Mouse (Mus musculus) testis, postnatal 10 days (tissue): ENCODE measurements around the gene Mroh2a.
"Not testable (repeated sequence)": the region's sequence is repeated elsewhere in the genome, so short reads cannot be mapped to it uniquely, and the experiment has no call there.

Source experiments
- DNase-seq: peaks from one replicate; pipeline ENCODE4 v3.0.0; 2021; ENCODE audit warnings: low spot score

Mroh2a gene

DNA sequence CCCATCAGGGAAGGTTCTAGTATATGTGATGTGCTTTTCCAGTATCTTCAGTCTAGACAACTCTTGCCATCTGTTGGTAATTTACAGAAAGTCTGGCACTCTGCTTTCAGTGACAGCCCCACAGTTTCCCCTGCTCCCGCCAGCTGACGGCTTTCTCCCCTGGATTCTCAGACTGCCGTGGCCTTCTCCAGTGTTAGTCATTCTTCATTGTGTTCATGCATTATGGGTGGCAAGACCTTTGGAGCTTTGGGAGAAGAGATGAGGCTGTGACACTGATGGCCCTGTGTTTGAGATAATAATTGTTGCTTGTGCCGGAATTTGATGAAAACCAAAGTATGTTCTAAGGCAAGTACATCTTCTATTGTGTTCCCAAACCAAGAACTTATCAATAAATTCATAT is 8.2 kb upstream of the Mroh2a start:
- DNase-seq: no peak

DNA sequence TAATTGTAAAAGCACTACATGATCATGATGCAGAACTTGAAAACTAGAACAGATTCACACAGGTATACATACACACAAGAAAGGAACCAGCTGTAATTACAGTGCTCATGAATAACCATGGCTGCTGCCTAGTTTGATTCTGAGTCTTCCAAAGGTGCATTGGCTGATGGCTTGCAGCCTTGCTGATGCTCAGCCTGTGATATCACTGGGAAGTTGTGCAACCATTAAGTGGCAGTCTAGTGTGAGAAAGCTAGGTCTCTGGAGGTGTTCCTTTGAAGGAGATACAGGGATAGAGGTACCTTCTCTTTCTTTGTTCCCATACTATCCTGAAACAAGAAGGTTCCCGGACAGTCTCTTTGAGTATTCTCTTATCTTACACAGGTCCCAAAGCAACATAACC is 7.7 kb upstream of the Mroh2a start:
- DNase-seq: no peak

DNA sequence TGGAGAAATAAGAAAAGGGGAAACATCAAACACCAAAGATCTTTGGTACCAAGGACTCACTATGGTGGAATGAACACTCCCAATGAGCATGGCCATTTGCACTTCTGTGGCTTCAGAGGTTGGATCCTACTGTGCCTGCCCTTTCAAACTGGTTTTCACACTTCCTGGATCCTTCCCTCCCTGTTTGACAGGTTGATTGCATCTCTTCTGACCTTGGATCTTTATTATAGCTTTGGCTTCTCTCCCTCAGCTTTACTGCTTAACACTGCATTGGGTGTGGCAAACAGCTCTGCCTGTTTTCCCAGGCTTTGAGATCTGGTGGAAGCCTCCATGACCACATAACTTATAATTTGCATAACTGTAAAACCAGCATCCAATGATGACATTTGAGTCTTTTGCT is 6.5 kb upstream of the Mroh2a start:
- peak; percentile 41 for DNase-seq

DNA sequence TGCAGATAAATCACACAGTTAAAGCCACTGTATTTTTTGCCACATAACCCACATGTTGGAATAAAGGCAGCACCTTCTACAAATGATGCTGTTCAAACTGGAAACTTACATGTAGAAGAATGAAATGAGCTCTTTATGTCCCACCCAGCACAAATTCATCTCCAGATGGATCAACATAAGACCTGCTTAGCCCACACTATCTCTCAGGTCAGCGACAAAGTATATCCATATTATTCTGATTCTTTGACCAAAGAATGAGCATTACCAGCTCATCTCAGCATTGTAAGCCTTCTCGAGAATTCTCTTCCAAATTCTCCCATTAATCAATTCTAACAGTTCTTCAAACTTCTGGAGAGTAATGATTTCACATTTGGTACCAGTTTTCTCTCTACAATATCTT is 4.6 kb upstream of the Mroh2a start:
- DNase-seq: no peak

DNA sequence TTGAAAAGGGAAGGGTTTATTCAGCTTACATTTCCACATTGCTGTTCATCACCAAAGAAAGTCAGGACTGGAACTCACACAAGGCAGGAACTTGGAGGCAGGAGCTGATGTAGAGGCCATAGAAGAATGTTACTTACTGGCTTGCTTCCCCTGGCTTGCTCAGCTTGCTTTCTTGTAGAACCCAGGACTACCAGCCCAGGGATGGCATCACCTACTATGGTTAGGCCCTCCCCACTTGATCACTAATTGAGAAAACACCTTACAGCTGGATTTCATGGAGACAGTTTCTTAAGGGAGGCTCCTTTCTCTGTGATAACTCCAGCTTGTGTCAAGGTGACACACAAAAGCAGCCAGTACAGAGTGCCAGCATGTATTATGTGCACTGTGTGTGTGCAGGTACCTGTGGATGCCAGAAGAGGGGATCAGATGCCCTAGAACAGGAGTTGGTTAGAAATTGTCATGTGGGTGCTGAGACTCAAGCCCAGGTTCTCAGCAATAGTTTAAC is 3.7 kb upstream of the Mroh2a start:
- DNase-seq: peak; percentile 39

DNA sequence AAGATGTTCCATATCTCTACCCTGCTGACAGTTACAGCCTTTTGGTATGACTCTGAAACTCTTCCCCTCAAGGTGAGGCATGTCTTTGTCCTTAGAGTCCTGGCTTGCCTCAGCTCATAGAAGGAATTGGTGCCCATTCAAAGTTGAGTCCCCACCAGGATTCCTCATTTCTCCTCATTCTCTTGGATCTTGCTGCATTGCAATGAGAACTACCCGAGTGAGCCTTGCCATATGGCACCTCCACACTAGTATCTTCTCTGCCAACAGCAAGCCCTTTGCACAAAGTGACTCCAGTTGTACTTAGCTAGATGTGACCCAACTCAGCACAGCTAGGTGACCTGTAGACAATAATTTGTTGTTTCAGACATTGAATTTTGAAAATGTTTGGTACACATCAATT is 3.2 kb upstream of the Mroh2a start:
- DNase-seq: peak; percentile 47

DNA sequence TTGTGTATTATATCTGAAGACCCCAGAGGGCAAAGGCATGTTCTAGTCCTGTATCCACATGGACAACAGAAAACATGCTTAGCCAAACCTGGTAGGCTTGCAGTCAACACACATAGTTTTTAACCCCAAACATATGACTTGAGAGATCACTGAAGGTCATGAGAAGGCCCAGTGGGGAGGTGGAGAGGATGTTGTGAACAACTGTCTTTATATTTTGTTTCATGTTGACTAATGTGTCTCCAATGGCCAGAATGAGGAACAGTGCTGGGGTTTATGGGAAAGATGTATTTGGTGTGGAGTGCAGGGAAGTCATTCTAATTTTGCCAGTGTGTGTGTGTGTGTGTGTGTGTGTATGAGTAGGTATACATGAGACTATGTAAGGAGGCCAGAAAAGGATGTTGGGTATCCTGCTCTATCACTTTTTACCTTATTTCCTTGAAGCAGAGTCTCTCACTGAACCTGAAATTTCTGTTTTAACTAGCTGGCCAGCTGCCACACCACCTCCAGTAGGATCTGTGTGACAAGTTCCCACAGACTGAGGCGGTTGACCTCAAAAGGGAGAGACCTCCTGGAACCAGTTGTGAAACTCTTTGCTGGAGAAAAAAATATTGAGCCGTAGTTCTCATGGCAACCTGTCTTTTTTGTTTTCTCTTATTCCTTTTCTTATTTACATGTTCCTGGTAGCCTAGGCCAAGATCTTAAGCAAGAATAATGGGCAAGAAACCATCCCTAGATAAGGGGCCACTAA is 2.6 kb upstream of the Mroh2a start:
- DNase-seq: peak; percentile 60

DNA sequence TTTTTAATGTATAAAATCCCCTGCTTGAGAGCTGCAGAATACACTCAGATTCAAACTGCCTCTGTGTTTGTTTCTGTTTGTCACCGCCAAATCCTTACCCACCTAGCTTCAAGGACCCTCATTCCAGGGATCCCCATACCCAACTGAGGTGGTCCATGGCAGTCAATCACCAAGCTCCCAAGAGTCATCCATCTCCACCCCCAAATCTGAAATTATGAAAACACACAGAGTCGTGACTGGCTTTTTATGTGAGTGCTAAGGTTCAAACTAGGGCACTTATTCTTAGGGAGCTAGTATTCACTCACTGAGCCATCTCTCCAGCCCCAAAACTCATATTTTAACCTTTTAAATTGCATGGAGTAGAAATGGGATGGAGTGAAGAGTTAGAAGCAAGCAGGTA is 1.5 kb upstream of the Mroh2a start:
- not testable (repeated sequence) for DNase-seq

DNA sequence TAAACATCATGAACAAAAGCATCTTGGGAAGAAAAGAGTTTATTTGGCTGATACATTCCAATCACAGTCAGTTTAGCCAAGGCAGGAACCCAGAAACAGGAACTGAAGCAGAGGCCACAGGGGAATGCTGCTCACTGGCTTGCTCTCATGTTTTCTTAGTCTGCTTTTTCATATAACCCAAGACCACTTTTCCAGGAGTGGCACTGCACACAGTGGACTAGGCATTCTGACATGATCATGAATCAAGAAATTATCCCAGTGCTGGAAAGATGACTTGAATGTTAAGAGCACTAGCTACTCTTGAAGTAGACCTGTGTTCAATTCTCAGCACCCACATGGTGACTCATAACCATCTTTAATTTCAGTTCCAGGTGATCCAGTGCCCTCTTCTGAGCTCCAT is 1.0 kb upstream of the Mroh2a start:
- no peak for DNase-seq

DNA sequence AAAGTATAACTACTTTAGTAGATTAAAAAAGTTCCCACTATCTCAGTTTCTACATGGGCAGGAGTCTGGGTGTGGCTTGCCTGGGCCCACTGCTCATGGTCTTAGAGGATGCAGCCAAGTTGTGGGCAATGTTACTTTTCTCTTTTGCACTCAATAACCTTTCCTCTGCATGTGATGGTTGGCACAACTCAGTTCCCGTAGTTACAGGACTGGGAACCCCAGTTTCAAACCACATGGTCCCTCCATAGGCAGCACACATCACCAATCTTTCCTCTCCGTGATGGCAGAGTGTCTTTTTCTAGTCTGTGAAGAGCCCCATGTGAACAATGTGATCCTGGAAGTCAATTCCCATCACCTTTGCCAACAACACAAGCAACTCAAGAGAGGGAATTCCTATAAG is 696 bp downstream of the Mroh2a start:
- DNase-seq: peak; percentile 40

DNA sequence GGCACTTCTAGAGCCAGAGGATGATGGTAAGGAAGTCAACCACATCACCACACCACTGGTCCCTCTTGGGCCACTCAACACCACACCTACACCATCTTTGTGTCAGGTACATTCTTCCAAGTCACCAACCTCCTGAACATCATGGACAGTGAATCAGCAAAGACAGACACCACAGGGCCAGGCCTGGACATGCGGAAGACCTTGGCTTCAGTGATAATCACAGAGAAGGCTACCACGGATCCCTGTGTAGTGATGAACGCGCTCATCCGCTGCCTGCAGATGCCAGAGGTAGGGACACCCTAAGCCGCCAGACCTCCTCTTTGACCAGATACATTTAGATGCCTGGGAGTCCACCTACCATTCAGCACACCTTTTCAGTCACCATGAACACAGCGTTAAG is 1.3 kb downstream of the Mroh2a start:
- peak; percentile 58 for DNase-seq

DNA sequence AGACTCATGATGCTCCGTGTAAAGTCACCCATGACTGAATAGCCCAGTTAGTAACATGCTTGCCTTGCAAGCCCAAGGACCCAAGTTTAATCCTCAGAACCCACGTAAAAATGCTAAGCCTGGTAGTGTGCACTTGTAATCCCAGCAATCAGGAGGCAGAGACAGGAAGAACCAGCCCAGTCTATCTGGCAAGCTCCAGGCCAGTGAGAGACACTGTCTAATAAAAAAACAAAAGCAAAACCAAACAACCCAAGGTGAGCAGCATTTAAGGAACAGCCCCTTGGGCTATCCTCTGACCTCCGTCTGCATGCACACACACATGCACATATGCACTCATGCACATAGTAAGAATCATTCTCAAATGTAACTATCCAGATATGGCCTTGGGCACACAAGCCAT is 2.8 kb downstream of the Mroh2a start:
- no peak for DNase-seq

DNA sequence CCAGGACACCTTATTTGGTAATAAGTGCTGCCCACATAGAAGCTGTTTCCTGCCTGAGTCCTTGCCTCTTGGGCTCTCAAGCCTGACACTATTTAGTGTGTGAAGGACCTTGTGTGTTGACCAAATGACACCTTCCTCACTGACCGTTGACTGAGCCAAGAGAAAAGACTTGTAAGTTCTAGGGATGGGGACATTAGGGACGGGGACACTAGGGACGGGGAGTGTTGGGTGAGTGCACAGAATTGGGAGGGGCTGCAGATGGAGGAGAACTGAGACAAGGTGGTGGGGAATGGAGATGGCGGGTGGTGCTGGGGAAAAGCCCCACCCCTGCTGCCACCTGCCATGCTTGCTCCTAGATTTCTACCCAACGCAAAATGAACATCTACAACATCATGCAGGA is 3.2 kb downstream of the Mroh2a start:
- DNase-seq: peak; percentile 58

DNA sequence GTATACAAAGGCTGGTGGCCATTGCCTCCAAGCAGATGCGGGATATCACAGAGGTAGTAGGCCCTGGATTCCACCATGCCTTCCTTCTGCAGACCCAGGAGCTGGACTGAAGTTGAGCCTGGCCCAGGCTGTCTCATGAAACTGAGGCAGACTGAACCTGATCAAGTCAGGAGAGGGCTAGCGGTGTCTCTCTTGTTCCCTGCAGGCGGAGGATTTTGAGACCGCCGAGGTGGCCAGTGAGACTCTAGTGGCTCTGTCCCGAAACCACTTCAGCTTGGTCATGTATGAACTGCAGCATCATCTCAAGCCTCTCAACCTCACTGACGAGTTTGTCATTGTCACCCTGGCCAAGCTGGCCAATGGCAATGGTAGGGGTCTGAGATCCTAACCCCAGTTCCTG is 3.6 kb downstream of the Mroh2a start:
- peak; percentile 63 for DNase-seq

DNA sequence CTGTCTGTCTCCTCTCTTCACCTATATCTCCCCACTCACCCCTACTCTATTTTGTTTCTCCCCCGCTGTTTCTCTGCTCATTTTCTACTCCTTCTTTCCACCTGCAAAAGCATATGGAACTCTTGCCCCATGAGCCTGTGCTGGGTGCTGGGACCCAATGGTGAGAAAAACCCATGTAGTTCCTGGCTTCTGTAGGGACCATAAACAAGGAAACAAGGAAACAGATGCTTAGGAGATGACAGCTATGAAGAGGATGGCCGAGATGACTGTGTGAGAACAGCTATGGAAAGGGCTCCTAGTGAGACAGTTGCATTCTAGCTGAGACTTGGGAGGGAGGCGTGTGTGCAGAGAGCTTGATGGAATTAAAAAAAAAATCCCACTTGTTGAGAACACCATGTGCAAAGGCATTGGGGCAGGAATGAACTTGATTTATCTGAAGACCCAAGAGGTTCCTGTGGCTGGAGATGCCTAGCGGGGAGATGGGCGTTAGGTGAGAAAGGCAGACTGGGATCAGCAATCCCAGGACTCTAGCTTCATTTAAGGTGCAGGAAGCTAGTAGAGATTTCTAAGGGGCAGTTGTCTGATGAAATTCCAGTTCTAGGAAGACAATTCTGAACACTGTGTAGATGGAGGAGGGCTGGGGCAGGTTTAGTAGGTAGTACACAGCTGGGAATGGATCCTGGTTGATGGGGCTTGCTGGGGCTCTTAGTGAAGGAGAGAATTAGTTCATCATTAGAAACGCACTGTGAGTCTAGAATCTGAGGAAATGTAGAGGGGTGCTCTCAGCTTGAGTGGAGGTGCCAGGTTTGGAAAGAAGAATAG is 4.4 kb downstream of the Mroh2a start:
- peak; percentile 42 for DNase-seq

DNA sequence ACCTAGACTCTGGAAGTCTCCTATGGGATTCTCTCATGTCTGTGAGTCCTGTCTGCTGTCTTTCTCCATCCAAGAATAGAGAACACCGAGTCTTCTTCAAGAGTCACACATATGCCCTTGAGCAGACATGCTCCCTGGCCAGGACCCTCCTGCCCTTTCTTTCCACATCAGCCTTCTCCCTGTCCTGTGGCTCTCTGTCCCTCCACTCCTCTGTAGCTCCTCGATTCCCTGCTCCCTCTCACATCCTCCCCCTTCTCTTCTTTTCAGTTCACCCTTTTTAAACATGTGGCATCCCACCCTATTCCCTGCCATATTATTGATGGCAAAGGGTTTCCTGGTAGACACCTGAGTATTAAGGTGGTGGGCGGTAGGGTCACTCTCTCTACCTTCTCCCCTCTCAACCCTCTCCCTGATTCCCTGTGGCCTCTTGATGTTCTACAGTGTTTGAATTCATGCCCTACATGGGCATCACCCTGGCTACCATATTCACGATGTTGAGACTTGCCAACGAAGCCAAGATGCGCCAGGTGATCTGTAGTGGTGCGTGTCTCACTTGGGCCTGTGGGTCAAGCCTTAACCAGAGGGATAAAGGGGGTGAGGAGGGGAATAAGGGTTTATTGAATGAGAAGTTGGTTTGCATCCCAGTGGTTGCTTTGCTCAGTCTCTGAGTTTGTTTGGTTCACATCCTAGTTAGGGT is 5.2 kb downstream of the Mroh2a start:
- DNase-seq: peak; percentile 50

DNA sequence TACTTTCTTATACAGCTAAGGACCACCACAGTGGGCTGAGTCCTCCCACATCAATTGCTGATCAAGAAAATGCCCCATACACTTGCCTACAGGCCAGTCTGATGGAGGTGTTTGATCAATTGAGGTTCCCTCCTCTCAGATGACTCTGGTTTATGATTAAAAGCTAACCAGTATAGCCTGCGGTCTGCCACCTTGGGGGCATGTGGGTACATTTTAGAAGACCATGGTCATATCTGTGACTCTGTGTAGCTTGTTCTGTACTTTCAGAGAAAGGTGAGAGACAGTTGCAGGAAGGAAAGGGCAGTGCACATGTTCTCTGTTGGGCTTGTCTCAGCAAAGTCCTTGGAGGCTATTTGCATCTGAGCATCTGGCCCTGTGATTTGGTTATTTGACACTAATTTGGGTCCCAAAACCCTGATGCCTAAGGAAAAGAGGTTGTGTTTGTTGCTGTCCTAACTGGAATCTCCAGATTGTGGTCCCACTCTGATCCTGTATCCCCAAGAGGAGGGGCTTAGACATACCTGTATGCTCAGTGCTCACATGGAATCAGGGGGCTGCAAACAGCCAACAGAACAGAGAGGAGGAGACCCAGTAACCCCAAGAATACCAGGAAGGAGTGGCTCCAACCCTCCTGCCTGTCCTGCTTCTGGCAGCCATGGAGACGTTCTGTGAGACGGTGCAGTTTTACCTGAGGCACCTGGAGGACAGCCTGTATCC is 6.0 kb downstream of the Mroh2a start:
- peak; percentile 50 for DNase-seq

DNA sequence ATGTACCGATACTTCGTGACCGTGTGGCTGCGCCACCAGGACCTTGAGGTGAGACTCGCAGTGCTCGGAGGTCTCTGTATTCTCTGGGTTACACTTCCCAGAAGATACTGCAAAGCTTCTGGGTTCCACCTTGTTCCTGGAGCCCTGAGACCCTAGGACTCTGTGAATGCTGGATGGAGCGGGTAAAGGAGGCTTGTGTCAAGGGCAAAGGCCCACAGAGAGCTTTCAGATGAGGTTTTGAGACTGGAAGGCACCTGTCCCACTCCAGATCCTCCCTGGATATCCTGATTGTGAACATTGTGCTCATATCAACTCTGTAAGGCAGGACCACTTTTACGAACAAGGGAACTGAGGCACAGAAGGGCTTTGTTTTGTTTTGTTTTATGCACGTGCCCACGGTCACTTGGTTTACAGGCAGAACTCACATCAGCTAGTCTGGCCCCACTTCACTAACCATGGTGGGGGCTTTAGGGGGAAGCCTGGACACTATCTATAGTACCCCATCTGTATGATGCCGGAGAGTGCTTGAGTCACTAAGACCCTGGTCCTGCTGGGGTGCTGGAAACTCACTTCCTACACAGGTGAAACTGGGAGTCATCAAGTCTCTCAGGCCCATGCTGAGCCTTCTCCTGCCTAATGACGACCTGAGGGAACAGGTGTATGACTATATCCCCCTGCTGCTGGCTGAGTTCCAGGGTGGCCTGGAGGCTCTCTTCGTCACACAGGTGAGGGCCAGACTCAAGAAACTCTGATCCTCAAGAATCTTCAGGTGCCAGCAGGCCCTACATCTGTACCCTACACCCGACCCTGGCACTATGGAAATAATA is 6.8 kb downstream of the Mroh2a start:
- DNase-seq: peak; percentile 82

DNA sequence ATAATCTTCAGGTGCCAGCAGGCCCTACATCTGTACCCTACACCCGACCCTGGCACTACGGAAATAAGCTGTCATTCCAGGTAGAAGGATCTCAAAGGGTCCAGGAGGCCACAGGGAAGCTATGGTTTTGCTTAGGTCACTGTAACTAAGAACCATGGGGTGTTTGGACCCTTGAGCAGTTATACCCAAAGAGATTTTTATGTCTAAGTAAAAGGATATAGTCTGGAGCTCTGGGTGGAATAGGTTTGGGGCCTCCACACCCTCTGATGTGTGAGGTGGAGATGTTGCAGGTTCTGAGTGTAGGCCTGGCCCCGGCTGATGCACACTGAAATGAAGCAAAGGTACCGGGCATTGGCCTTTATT is 7.4 kb downstream of the Mroh2a start:
- peak; percentile 45 for DNase-seq

DNA sequence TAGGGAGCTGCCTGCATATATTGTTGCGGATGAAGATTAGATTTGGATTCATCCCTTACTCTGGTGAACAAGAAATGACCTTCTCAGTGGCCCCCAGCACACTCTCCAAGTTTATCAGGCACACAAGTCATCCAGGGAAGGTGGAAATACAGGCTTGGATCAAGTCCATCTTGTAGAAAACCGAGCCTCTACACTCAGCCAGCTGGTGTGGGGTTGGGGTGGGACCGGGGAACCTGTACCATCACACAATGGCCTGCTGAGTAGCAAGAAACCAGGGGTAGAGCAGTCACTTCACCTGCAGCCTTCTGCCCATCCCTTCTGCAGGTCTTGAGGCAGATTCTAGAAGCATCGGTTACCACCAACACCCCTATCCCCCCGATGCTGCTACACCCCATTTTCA is 7.9 kb downstream of the Mroh2a start:
- peak; percentile 55 for DNase-seq
